Mouse (Mus musculus): ENCODE results near the gene Ccdc181. TPM values are rescaled to one million over a fixed set of nuclear protein-coding genes. Genes with fewer than 3 reads are reported as not detected.

Ccdc181 gene
- polyA plus RNA-seq, 1 experiment from 2014 or later, result 2.1 TPM

DNA sequence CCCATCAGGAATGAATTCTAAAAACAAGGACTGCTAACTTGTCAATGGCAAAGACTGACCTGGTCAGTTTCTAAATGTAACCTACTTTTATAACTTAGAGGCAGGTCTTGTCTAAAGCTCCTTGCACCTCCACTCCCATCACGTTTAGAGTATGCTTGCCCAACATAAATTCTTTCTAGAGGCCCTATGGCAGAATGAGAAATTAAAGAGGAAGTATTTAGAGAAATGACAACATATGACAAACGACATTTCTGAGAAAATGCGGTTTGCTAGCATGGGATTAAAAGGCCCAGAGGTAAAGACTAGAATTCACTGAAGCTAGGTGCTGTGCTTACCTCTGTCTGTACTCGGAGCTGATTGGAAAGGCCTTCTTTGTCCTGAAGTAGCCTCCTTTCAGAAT lies 26.6 kb downstream of the Ccdc181 start:
- H3K4me1 ChIP-seq (ENCODE audit: control insufficient read depth, low read depth, low read length), result no peaks in the 10 kb centered on the region; the same call in 1 of the 2 replicates
- H3K27ac ChIP-seq (ENCODE audit: low read length), result no peak overlapping the region
- H3K4me2 ChIP-seq (ENCODE audit: low read depth, low read length), result no peak overlapping the region
- H3K36me3 ChIP-seq (ENCODE audit: control insufficient read depth, insufficient read depth), result peaks cover 21% of the 10 kb centered on the region
- H3K9me3 ChIP-seq (replicated peaks; ENCODE audit: control insufficient read depth, low read length), result no peaks in the 10 kb centered on the region
- WGBS (ENCODE audit: insufficient replicate concordance), result 56% methylated on average over 4 of the region's 4 CpGs
- H3K27me3 ChIP-seq (ENCODE audit: control insufficient read depth, insufficient read depth, low read depth, low read length), result no peaks in the 10 kb centered on the region
- no peak for ATAC-seq (ENCODE audit: low read depth)
- no peak overlapping the region for H3K9ac ChIP-seq (ENCODE audit: low read depth, low read length)
- H3K4me3 ChIP-seq (ENCODE audit: low read depth, low read length), result no peak overlapping the region

DNA sequence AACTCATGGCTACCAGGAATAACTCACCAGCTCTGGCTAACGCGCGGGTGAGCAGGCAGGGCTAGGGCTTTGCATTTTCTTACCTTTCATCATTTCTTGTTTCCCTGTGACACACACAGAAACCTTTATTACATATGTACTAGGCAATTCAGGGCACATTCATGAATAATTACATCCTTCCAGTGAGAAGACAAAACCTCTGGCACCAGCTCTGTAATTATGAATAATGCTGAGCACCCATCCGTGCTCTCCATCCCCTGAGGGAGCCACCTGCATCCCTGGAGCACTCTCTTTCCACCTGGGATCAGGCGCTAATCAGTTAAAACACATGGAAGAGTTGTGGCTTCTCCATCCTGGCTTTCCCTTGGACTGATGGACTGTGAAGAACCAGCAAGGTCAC lies 28.4 kb downstream of the Ccdc181 start, which contains the start of gene Nme7:
Gene Nme7, plus strand, starts transcription at position 301 of the 400 bp plus-strand sequence.
- H3K9ac ChIP-seq (ENCODE audit: low read depth, low read length), result no peak within 1 kb of the TSS
- peaks cover 7% of the 10 kb centered on the region for H3K4me1 ChIP-seq (ENCODE audit: control insufficient read depth, low read depth, low read length)
- WGBS (ENCODE audit: insufficient replicate concordance), result 85% methylated on average over 5 of the region's 5 CpGs
- no peak within 1 kb of the TSS for H3K4me2 ChIP-seq (ENCODE audit: low read depth, low read length)
- H3K27ac ChIP-seq (ENCODE audit: low read length), result no peak within 1 kb of the TSS
- ATAC-seq (ENCODE audit: low read depth), result no peak
- H3K9me3 ChIP-seq (replicated peaks; ENCODE audit: control insufficient read depth, low read length), result no peaks in the 10 kb centered on the region
- H3K36me3 ChIP-seq (ENCODE audit: control insufficient read depth, insufficient read depth), result peaks cover 16% of the 10 kb centered on the region
- H3K4me3 ChIP-seq (ENCODE audit: low read depth, low read length), result no peak within 1 kb of the TSS
- no peaks in the 10 kb centered on the region for H3K27me3 ChIP-seq (ENCODE audit: control insufficient read depth, insufficient read depth, low read depth, low read length)

DNA sequence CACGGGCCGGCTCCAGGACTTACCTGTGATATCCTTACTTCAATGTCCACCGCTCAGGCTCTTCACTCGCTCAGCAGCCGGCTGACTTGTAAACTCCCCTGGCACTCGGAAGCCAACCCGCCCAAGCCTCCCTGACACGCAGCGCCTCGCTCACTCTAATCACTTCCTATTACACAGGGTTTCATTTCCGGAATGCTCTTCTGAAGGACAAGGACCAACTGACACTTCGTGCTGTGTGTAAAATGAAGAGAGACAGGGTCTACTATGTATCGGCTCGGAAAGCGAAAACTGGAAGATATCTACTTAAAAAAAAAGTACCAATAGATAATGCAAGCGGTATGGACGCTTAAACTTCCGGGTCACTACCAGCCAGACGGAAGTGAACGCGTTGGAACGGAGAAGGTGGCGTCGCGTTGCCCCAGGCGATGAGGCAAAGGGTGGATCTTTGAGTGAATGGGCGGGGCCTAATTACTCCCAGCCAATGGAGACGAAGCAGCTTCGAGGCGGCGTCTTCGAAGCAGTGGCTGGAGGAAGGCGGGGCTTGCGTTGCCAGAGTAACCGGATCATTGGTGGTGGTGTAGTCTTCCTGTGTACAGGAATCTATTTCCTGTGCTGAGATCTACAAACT lies 31.9 kb downstream of the Ccdc181 start, which contains the start of gene Blzf1:
Gene Blzf1, minus strand, starts transcription at position 366 of the 628 bp plus-strand sequence.
- under 1% methylated on average over 35 of the region's 35 CpGs for WGBS (ENCODE audit: insufficient replicate concordance)
- Histone ChIP-seq H3K27me3 (ENCODE audit: control insufficient read depth, insufficient read depth, low read depth, low read length) (no peaks in the 10 kb centered on the region), H3K27ac (ENCODE audit: low read length) (peak within 1 kb of the TSS; percentile 60)

DNA sequence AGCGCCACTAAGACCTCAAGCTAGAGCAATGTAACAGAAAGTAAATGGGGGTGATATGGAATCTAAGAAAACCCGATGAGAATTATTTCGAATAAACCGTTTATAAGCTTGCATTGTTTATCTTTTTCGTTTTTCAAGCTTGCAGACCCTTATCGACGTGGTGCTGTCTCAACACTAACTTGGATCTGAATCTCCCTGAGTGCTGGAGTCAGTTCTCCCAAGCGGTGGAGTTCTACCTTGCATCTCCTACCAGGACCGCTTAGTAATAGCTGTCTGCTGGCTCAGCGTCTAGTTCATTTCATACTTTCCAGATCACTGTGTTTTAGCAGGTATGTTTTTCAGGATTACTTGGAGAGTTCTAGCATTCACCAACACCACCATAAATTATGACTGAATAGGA lies 32.5 kb downstream of the Ccdc181 start:
- H3K9ac ChIP-seq (ENCODE audit: low read depth, low read length), result peak overlapping the region; percentile 66
- ATAC-seq (ENCODE audit: low read depth), result no peak
- H3K27me3 ChIP-seq (ENCODE audit: control insufficient read depth, insufficient read depth, low read depth, low read length), result no peaks in the 10 kb centered on the region
- H3K4me3 ChIP-seq (ENCODE audit: low read depth, low read length), result peak overlapping the region; percentile 78
- no peaks in the 10 kb centered on the region for H3K36me3 ChIP-seq (ENCODE audit: control insufficient read depth, insufficient read depth)
- H3K4me1 ChIP-seq (ENCODE audit: control insufficient read depth, low read depth, low read length), result peaks cover 7% of the 10 kb centered on the region
- WGBS (ENCODE audit: insufficient replicate concordance), result 11% methylated on average over 10 of the region's 10 CpGs
- H3K27ac ChIP-seq (ENCODE audit: low read length), result no peak overlapping the region
- H3K9me3 ChIP-seq (replicated peaks; ENCODE audit: control insufficient read depth, low read length), result no peaks in the 10 kb centered on the region
- H3K4me2 ChIP-seq (ENCODE audit: low read depth, low read length), result peak overlapping the region; percentile 86

More for the DNA sequence above, 31.9 kb downstream of the Ccdc181 start, which contains the start of gene Blzf1:
- peaks cover 7% of the 10 kb centered on the region for H3K4me1 ChIP-seq (ENCODE audit: control insufficient read depth, low read depth, low read length)
- H3K9me3 ChIP-seq (replicated peaks; ENCODE audit: control insufficient read depth, low read length), result no peaks in the 10 kb centered on the region
- peak within 1 kb of the TSS; percentile 78 for H3K4me3 ChIP-seq (ENCODE audit: low read depth, low read length)
- peak; percentile 99 for ATAC-seq (ENCODE audit: low read depth)
- peak within 1 kb of the TSS; percentile 78 for H3K9ac ChIP-seq (ENCODE audit: low read depth, low read length)
- H3K4me2 ChIP-seq (ENCODE audit: low read depth, low read length), result peak within 1 kb of the TSS; percentile 86
- peaks cover 4% of the 10 kb centered on the region for H3K36me3 ChIP-seq (ENCODE audit: control insufficient read depth, insufficient read depth)

DNA sequence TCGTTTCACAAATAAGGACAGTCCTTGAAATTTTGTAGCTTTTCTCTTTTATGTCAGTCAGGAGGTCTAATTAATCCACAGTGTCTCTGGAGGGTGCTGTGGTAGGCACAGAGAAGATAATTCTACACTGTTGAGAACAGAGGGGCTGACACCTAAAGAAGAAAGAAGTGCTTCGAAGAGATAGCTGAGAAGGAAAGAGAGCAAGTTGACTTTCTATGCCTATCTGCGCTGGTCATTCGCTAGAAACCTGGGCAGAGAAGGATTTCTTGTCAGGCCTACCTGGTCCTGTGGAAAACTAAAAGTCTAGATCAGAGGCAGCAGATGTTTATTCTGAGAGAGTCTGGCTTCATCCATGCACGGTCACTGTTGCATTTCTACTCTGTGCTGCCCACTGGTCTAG lies 38.7 kb downstream of the Ccdc181 start:
- ATAC-seq (ENCODE audit: low read depth), result no peak
- Histone ChIP-seq H3K4me1 (ENCODE audit: control insufficient read depth, low read depth, low read length) (no peaks in the 10 kb centered on the region), H3K9ac (ENCODE audit: low read depth, low read length) (no peak overlapping the region), H3K4me3 (ENCODE audit: low read depth, low read length) (no peak overlapping the region), H3K36me3 (ENCODE audit: control insufficient read depth, insufficient read depth) (no peaks in the 10 kb centered on the region), H3K27ac (ENCODE audit: low read length) (no peak overlapping the region), H3K9me3 (replicated peaks; ENCODE audit: control insufficient read depth, low read length) (no peaks in the 10 kb centered on the region), H3K4me2 (ENCODE audit: low read depth, low read length) (no peak overlapping the region), H3K27me3 (ENCODE audit: control insufficient read depth, insufficient read depth, low read depth, low read length) (no peaks in the 10 kb centered on the region)
- 72% methylated on average over 5 of the region's 5 CpGs for WGBS (ENCODE audit: insufficient replicate concordance)

DNA sequence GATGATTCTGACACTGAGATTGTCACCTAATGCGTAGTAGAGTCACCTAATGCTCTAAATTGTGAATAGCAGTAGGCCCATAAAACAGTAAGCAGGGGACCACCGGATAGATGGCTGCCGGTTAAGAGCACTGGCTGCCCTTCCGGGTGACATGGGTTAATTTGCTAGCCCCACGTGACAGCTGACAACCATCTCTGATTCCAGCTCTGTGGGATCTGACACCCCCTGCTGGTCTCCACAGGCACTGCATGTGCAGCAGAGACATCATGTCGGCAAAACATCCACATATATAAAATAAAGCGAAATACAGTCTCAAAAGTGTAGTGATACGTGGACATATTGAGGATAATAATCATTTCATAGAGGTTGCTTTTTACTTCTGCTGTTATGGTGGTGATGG lies 39.9 kb downstream of the Ccdc181 start:
- Histone ChIP-seq H3K27me3 (ENCODE audit: control insufficient read depth, insufficient read depth, low read depth, low read length) (no peaks in the 10 kb centered on the region), H3K27ac (ENCODE audit: low read length) (no peak overlapping the region), H3K9me3 (replicated peaks; ENCODE audit: control insufficient read depth, low read length) (no peaks in the 10 kb centered on the region), H3K4me1 (ENCODE audit: control insufficient read depth, low read depth, low read length) (peaks cover 3% of the 10 kb centered on the region; the same call in 1 of the 2 replicates), H3K4me2 (ENCODE audit: low read depth, low read length) (no peak overlapping the region), H3K4me3 (ENCODE audit: low read depth, low read length) (no peak overlapping the region), H3K9ac (ENCODE audit: low read depth, low read length) (no peak overlapping the region), H3K36me3 (ENCODE audit: control insufficient read depth, insufficient read depth) (no peaks in the 10 kb centered on the region)
- 71% methylated on average over 8 of the region's 8 CpGs for WGBS (ENCODE audit: insufficient replicate concordance)
- ATAC-seq (ENCODE audit: low read depth), result no peak

DNA sequence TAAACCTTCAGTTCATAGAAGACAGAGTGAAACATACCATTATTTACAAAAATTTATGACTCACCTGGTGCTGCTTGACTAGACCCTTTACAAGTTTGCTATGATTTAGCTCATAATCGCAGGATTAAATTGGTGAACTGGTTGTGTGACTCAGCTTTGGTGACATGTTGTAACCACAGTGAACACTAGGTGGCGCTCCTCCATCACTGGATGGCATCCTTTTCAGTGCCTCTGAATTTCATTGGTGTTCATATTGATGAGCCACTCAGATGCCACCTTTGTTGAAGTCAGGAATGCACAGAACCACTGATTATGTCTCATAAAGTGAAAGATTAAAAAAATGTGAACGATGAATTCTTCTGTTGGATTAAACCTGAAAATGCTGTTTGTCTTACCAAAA lies 41.3 kb downstream of the Ccdc181 start:
- WGBS (ENCODE audit: insufficient replicate concordance), result 27% methylated on average over 3 of the region's 3 CpGs
- H3K27ac ChIP-seq (ENCODE audit: low read length), result no peak overlapping the region
- no peaks in the 10 kb centered on the region for H3K27me3 ChIP-seq (ENCODE audit: control insufficient read depth, insufficient read depth, low read depth, low read length)
- peaks cover 3% of the 10 kb centered on the region; the same call in 1 of the 2 replicates for H3K4me1 ChIP-seq (ENCODE audit: control insufficient read depth, low read depth, low read length)
- no peaks in the 10 kb centered on the region for H3K9me3 ChIP-seq (replicated peaks; ENCODE audit: control insufficient read depth, low read length)
- H3K4me2 ChIP-seq (ENCODE audit: low read depth, low read length), result no peak overlapping the region
- no peak overlapping the region for H3K9ac ChIP-seq (ENCODE audit: low read depth, low read length)
- H3K4me3 ChIP-seq (ENCODE audit: low read depth, low read length), result no peak overlapping the region
- H3K36me3 ChIP-seq (ENCODE audit: control insufficient read depth, insufficient read depth), result no peaks in the 10 kb centered on the region
- ATAC-seq (ENCODE audit: low read depth), result no peak

DNA sequence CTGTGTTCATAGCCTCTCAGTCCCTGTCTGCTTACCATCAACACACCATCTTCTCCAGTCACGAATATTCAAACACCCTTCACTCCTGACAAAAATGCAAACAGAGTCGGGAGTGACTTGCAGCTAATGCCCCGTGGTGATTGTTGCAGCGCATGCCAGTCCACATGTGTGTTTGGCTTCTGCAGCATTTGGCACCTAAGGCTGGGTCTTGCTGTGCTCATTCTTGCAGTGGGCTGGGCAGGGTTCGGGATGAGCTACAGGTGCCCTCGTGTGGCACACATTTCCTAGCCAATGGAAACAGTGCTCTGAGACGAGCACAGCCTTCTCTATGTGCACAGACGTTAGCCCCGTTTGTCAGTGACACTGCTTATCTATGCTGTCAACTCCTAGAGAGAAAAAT lies 41.9 kb downstream of the Ccdc181 start:
- H3K9ac ChIP-seq (ENCODE audit: low read depth, low read length), result no peak overlapping the region
- 65% methylated on average over 9 of the region's 9 CpGs for WGBS (ENCODE audit: insufficient replicate concordance)

DNA sequence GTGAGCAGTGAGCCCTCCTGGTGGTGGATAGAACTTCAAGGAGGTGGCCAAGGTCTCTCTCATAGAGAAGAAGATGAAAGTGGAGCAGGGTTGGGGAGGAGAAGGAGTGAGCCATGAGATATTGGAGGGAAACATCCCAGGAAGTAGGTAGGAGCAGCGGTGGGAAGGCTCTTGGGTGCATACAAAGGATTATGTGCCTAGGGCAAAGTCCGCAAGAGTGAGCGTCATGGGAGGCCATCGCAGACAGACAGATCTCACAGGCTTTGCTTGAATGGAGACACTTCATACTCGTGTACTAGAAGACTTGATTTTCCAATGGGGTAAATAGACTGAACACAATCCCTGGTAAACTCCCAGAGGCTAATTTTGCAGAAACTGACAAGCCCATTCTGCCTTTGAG lies 43.1 kb downstream of the Ccdc181 start:
- no peak overlapping the region for H3K4me3 ChIP-seq (ENCODE audit: low read depth, low read length)
- H3K9ac ChIP-seq (ENCODE audit: low read depth, low read length), result no peak overlapping the region
- peaks cover 3% of the 10 kb centered on the region; the same call in 1 of the 2 replicates for H3K4me1 ChIP-seq (ENCODE audit: control insufficient read depth, low read depth, low read length)
- no peaks in the 10 kb centered on the region for H3K36me3 ChIP-seq (ENCODE audit: control insufficient read depth, insufficient read depth)
- H3K4me2 ChIP-seq (ENCODE audit: low read depth, low read length), result no peak overlapping the region
- no peaks in the 10 kb centered on the region for H3K27me3 ChIP-seq (ENCODE audit: control insufficient read depth, insufficient read depth, low read depth, low read length)
- ATAC-seq (ENCODE audit: low read depth), result no peak
- 71% methylated on average over 5 of the region's 5 CpGs for WGBS (ENCODE audit: insufficient replicate concordance)
- H3K27ac ChIP-seq (ENCODE audit: low read length), result no peak overlapping the region
- no peaks in the 10 kb centered on the region for H3K9me3 ChIP-seq (replicated peaks; ENCODE audit: control insufficient read depth, low read length)

More for the DNA sequence above, 41.9 kb downstream of the Ccdc181 start:
- no peak overlapping the region for H3K4me2 ChIP-seq (ENCODE audit: low read depth, low read length)
- no peaks in the 10 kb centered on the region for H3K27me3 ChIP-seq (ENCODE audit: control insufficient read depth, insufficient read depth, low read depth, low read length)
- H3K36me3 ChIP-seq (ENCODE audit: control insufficient read depth, insufficient read depth), result no peaks in the 10 kb centered on the region
- H3K4me3 ChIP-seq (ENCODE audit: low read depth, low read length), result no peak overlapping the region
- no peaks in the 10 kb centered on the region for H3K9me3 ChIP-seq (replicated peaks; ENCODE audit: control insufficient read depth, low read length)
- H3K27ac ChIP-seq (ENCODE audit: low read length), result no peak overlapping the region
- ATAC-seq (ENCODE audit: low read depth), result no peak; the same call in 1 of the 2 replicates
- peaks cover 3% of the 10 kb centered on the region; the same call in 1 of the 2 replicates for H3K4me1 ChIP-seq (ENCODE audit: control insufficient read depth, low read depth, low read length)

All from liver, embryonic 16.5 days (tissue).